Comparison of ENCODE assay signal across 13 mouse cellular contexts in the genomic region with DNA sequence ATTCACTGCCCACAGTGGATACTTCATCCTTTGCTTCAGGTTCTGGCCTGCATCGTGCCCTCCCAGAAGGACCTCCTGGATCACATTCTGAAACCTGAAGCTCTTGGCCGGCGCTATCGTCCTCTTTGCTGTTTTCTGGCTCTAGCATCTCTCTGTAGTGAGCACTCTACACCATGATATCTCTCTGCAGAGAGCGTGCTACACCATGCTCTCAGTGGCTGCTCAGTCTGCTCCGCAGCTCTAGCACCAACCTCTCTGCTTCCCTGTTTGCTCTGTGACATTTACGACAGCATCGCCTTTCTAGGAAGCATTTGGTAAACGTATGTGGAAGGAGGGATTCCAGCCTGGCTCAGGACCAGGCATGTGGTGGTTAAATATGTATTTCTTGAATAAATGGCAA.
A peak's percentile ranks its signal among the peaks of the same experiment; 100 is the strongest.
DNase-seq lines count a peak whose midpoint lies in the region; ATAC-seq and TF ChIP-seq lines count a peak whose summit lies in the region.
"Had no signal": no experiment of that assay in that cellular context is flagged by ENCODE, and none has a peak within 500 bp of the region (broad histone marks: within the 10 kb centered on the region; RNA-seq: fewer than 3 reads in every experiment).

No protein-coding gene starts in this region.

- H3K36me3 ChIP-seq in lung, embryonic 14.5 days (ENCODE audit: insufficient read depth) = no peaks in the 10 kb centered on the region
- no peaks in the 10 kb centered on the region for H3K36me3 ChIP-seq in forebrain, embryonic 12.5 days (replicated peaks)
- H3K36me3 ChIP-seq in intestine, embryonic 14.5 days (ENCODE audit: control insufficient read depth, insufficient read depth, low read length) = no peaks in the 10 kb centered on the region
- H3K36me3 ChIP-seq in liver, postnatal 0 days (replicated peaks; ENCODE audit: insufficient read depth, low read length) = no peaks in the 10 kb centered on the region

- no peaks in the 10 kb centered on the region for H3K4me1 ChIP-seq in lung, embryonic 14.5 days (ENCODE audit: insufficient read depth)
- H3K4me1 ChIP-seq in forebrain, embryonic 12.5 days = peaks cover 27% of the 10 kb centered on the region
- peaks cover 11% of the 10 kb centered on the region; the same call in 1 of the 2 replicates for H3K4me1 ChIP-seq in intestine, embryonic 14.5 days (replicated peaks; ENCODE audit: control insufficient read depth, insufficient read depth, low read length)
- no peaks in the 10 kb centered on the region for H3K4me1 ChIP-seq in liver, postnatal 0 days (ENCODE audit: insufficient read depth)

- peak; percentile 46 for DNase-seq in lung, embryonic 14.5 days
- no peak for DNase-seq in lung, postnatal 10 days
- peak; percentile 55 for DNase-seq in intestine, embryonic 14.5 days (ENCODE audit: low spot score)
- no peak for DNase-seq in liver, postnatal 0 days
- DNase-seq in gastrocnemius, adult 18-20 months (ENCODE audit: low spot score) = no peak
- no peak for DNase-seq in right cerebral cortex, postnatal 36 days (ENCODE audit: low spot score in 2 of 2)
- DNase-seq: adrenal gland, adult 8-10 months; cerebellum, adult 11 months; heart, adult 2 months; heart, postnatal 4 days; thymus, postnatal 14 days had no signal

- H3K4me2 ChIP-seq in lung, embryonic 14.5 days = peak overlapping the region; percentile 46
- H3K4me2 ChIP-seq in forebrain, embryonic 12.5 days = peak overlapping the region; percentile 35
- peak overlapping the region; percentile 34 for H3K4me2 ChIP-seq in intestine, embryonic 14.5 days (ENCODE audit: low read length)
- peak overlapping the region; percentile 58 for H3K4me2 ChIP-seq in liver, postnatal 0 days (ENCODE audit: low read depth, low read length)

- no peaks in the 10 kb centered on the region for H3K27me3 ChIP-seq in lung, embryonic 14.5 days (ENCODE audit: insufficient read depth, low read length)
- peaks cover 9% of the 10 kb centered on the region for H3K27me3 ChIP-seq in forebrain, embryonic 12.5 days
- H3K27me3 ChIP-seq in intestine, embryonic 14.5 days (replicated peaks; ENCODE audit: control insufficient read depth, insufficient read depth, low read length) = no peaks in the 10 kb centered on the region
- H3K27me3 ChIP-seq in liver, postnatal 0 days (ENCODE audit: insufficient read depth, low read length) = no peaks in the 10 kb centered on the region
- H3K27me3 ChIP-seq: CH12.LX had no signal

- no peak overlapping the region for H3K4me3 ChIP-seq in lung, embryonic 14.5 days (ENCODE audit: low read depth, low read length)
- no peak overlapping the region for H3K4me3 ChIP-seq in forebrain, embryonic 12.5 days (replicated peaks)
- H3K4me3 ChIP-seq in intestine, embryonic 14.5 days (ENCODE audit: low read depth, low read length) = peak overlapping the region; percentile 14; the same call in 1 of the 2 replicates
- no peak overlapping the region for H3K4me3 ChIP-seq in liver, postnatal 0 days (ENCODE audit: low read depth, low read length)
- H3K4me3 ChIP-seq: heart, adult 2 months had no signal

- no peak for TF ChIP-seq EP300 in liver, postnatal 0 days (IDR thresholded peaks at IDR 0.05; ENCODE audit: low read depth)

- TF ChIP-seq CTCF in lung, embryonic 14.5 days (IDR thresholded peaks at IDR 0.05; ENCODE audit: low read depth) = no peak
- no peak for TF ChIP-seq CTCF in liver, postnatal 0 days (IDR thresholded peaks at IDR 0.05; ENCODE audit: low read depth)

- 50% methylated on average over 9 of the region's 9 CpGs for WGBS in lung, embryonic 14.5 days
- WGBS in forebrain, embryonic 12.5 days = 75% methylated on average over 9 of the region's 9 CpGs
- WGBS in intestine, embryonic 14.5 days = 37% methylated on average over 9 of the region's 9 CpGs
- 66% methylated on average over 9 of the region's 9 CpGs for WGBS in liver, postnatal 0 days (ENCODE audit: insufficient replicate concordance)

- peak; percentile 46 for ATAC-seq in lung, embryonic 14.5 days (ENCODE audit: insufficient read depth)
- ATAC-seq in forebrain, embryonic 12.5 days (ENCODE audit: low FRiP score) = peak; percentile 28; the same call in 1 of the 2 replicates
- no peak for ATAC-seq in intestine, embryonic 14.5 days (replicated peaks; ENCODE audit: low FRiP score, low TSS enrichment, low read depth)
- no peak for ATAC-seq in liver, postnatal 0 days

- H3K9ac ChIP-seq in lung, embryonic 14.5 days = no peak overlapping the region
- H3K9ac ChIP-seq in forebrain, embryonic 12.5 days = no peak overlapping the region
- H3K9ac ChIP-seq in intestine, embryonic 14.5 days (ENCODE audit: low read length) = no peak overlapping the region
- H3K9ac ChIP-seq in liver, postnatal 0 days (replicated peaks) = no peak overlapping the region

- H3K27ac ChIP-seq in lung, embryonic 14.5 days (ENCODE audit: low read depth) = peak overlapping the region; percentile 73
- H3K27ac ChIP-seq in forebrain, embryonic 12.5 days = peak overlapping the region; percentile 70
- H3K27ac ChIP-seq in intestine, embryonic 14.5 days (ENCODE audit: low read depth) = peak overlapping the region; percentile 55
- H3K27ac ChIP-seq in liver, postnatal 0 days (ENCODE audit: low read depth) = peak overlapping the region; percentile 34; the same call in 1 of the 2 replicates
- H3K27ac ChIP-seq: heart, adult 2 months had no signal

- no peaks in the 10 kb centered on the region for H3K9me3 ChIP-seq in lung, embryonic 14.5 days (ENCODE audit: low read depth, low read length)
- no peaks in the 10 kb centered on the region for H3K9me3 ChIP-seq in forebrain, embryonic 12.5 days
- no peaks in the 10 kb centered on the region for H3K9me3 ChIP-seq in intestine, embryonic 14.5 days (ENCODE audit: control insufficient read depth, low read length)
- H3K9me3 ChIP-seq in liver, postnatal 0 days (ENCODE audit: low read length) = no peaks in the 10 kb centered on the region

Comparison
In these comparisons a context has a peak if more than half of its experiments do, and no peak if none do; other contexts are left out.
1. DNase-seq: peak in lung, embryonic 14.5 days (single experiment) and intestine, embryonic 14.5 days (single experiment); none in lung, postnatal 10 days (single experiment), liver, postnatal 0 days (single experiment), gastrocnemius, adult 18-20 months (single experiment) and right cerebral cortex, postnatal 36 days (0 of 2).
2. ATAC-seq: peak in lung, embryonic 14.5 days (single experiment) and forebrain, embryonic 12.5 days (single experiment); none in intestine, embryonic 14.5 days (single experiment) and liver, postnatal 0 days (single experiment).
3. Peak in every context shown above with its lines, with median percentiles within 50 percentile points of each other: H3K27ac ChIP-seq and H3K4me2 ChIP-seq.